Mouse (Mus musculus): Measurements from ENCODE around the gene Tbx21. TPM values are rescaled to one million over a fixed set of nuclear protein-coding genes. Genes with fewer than 3 reads are reported as not detected.
A peak's percentile ranks its signal among the peaks of the same experiment; 100 is the strongest.

The Tbx21 gene
- polyA plus RNA-seq, 1 experiment = 1.9 TPM

GRCm38 (mm10) chr11:97050216-97050943 lies 64.8 kb downstream of the Tbx21 start, which contains the start of gene Osbpl7:
Gene Osbpl7 (plus strand): TSS chr11:97050628.
- peaks cover 19% of the 10 kb centered on the region for H3K4me1 ChIP-seq (ENCODE audit: control insufficient read depth, insufficient read depth, low read length)
- 2% methylated on average over 18 of the region's 18 CpGs for WGBS
- peak; percentile 67 for DNase-seq

GRCm38 (mm10) chr11:97049492-97050085 lies 65.5 kb downstream of the Tbx21 start:
- no peak for DNase-seq
- 77% methylated on average over 6 of the region's 6 CpGs for WGBS
- TF ChIP-seq CTCF (IDR thresholded peaks at IDR 0.05; ENCODE audit: insufficient read depth, low read length) (no peak), POLR2A (IDR thresholded peaks at IDR 0.05; ENCODE audit: borderline replicate concordance, extremely low read depth, low read depth, low read length) (no peak)
- Histone ChIP-seq H3K4me1 (ENCODE audit: control insufficient read depth, insufficient read depth, low read length) (peaks cover 19% of the 10 kb centered on the region), H3K4me3 (replicated peaks; ENCODE audit: extremely low read depth, low read depth, low read length) (no peak overlapping the region)

More at GRCm38 (mm10) chr11:97050216-97050943, 64.8 kb downstream of the Tbx21 start, which contains the start of gene Osbpl7:
- peak within 1 kb of the TSS; percentile 92 for H3K4me3 ChIP-seq (replicated peaks; ENCODE audit: extremely low read depth, low read depth, low read length)
- TF ChIP-seq POLR2A (IDR thresholded peaks at IDR 0.05; ENCODE audit: borderline replicate concordance, extremely low read depth, low read depth, low read length) (peak; percentile 89; the same call in 1 of the 2 replicates), CTCF (IDR thresholded peaks at IDR 0.05; ENCODE audit: insufficient read depth, low read length) (peak; percentile 45)

DNA sequence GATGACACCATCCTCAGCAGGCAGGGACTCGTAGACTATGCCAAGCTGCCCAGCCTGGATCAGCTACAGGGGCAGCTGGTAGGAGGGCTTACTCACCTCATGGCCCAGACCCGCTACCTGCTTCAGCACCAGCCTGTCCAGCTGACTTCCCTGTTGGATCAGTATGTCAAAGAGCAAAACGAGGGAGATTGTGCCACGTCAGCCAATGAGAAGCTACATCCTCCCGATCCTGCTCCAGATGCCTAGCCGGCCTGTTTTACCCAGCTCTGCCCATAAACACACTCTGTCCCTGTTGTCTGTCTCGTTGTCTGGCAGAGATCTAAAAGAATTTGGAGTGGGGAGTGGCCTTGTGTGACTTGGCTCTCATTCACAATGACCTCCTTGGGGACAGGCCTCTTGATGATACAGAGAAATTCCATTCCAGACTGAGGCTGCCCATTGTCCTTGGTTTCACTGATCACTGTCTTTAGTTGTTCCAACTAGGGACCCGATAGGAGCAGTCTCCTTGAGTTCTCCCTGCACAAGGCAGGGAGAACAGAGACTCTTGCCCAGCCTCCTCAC lies 67.0 kb downstream of the Tbx21 start:
- 65% methylated on average over 8 of the region's 8 CpGs for WGBS
- no peak for DNase-seq
- no peak overlapping the region for H3K4me3 ChIP-seq (replicated peaks; ENCODE audit: extremely low read depth, low read depth, low read length)
- H3K4me1 ChIP-seq (ENCODE audit: control insufficient read depth, insufficient read depth, low read length) = peaks cover 19% of the 10 kb centered on the region
- TF ChIP-seq CTCF (IDR thresholded peaks at IDR 0.05; ENCODE audit: insufficient read depth, low read length) (no peak), POLR2A (IDR thresholded peaks at IDR 0.05; ENCODE audit: borderline replicate concordance, extremely low read depth, low read depth, low read length) (no peak)

Other genes with a start within 250 kb of the Tbx21 start
- gene Cdk5rap3, start 198.8 kb downstream of the Tbx21 start, polyA plus RNA-seq (2012; rRNA removed) = 25.4 and 30.1 TPM in 2 replicates
- gene Prr15l, start 187.2 kb downstream of the Tbx21 start, polyA plus RNA-seq (2012; rRNA removed) = 56.2 and 69.8 TPM in 2 replicates
- gene Pnpo, start 171.3 kb downstream of the Tbx21 start, polyA plus RNA-seq (2012; rRNA removed) = 20.7 and 24.0 TPM in 2 replicates
- 23.1 and 26.3 TPM in 2 replicates for gene Sp2, start 132.4 kb downstream of the Tbx21 start, polyA plus RNA-seq (2012; rRNA removed)
- gene Sp6, start 101.9 kb downstream of the Tbx21 start, polyA plus RNA-seq (2012; rRNA removed) = 5.0 and 8.5 TPM in 2 replicates
- gene Scrn2, start 85.4 kb downstream of the Tbx21 start, polyA plus RNA-seq (2012; rRNA removed) = 16.2 and 20.2 TPM in 2 replicates
- gene Lrrc46, start 73.9 kb downstream of the Tbx21 start, polyA plus RNA-seq (2012; rRNA removed) = 3.7 and 4.3 TPM in 2 replicates
- gene Mrpl10, start 73.8 kb downstream of the Tbx21 start, polyA plus RNA-seq (2012; rRNA removed) = 64.8 and 80.5 TPM in 2 replicates
- 15.7 and 18.1 TPM in 2 replicates for gene Osbpl7, start 64.7 kb downstream of the Tbx21 start, polyA plus RNA-seq (2012; rRNA removed)
- gene Tbkbp1, start 36.2 kb upstream of the Tbx21 start, polyA plus RNA-seq (2012; rRNA removed) = 55.8 and 85.1 TPM in 2 replicates
- 18.7 and 32.0 TPM in 2 replicates for gene Kpnb1, start 72.5 kb upstream of the Tbx21 start, polyA plus RNA-seq (2012; rRNA removed)
- 22.3 and 23.1 TPM in 2 replicates for gene Npepps, start 165.3 kb upstream of the Tbx21 start, polyA plus RNA-seq (2012; rRNA removed)
- 5.1 and 8.3 TPM in 2 replicates for gene Mrpl45, start 200.4 kb upstream of the Tbx21 start, polyA plus RNA-seq (2012; rRNA removed)
- gene Gpr179, start 236.7 kb upstream of the Tbx21 start, polyA plus RNA-seq (2012; rRNA removed) = 0.23 and 0.24 TPM in 2 replicates
- 9.8 and 11.3 TPM in 2 replicates for gene Socs7, start 247.2 kb upstream of the Tbx21 start, polyA plus RNA-seq (2012; rRNA removed)